Mouse (Mus musculus): ENCODE data around the gene Endov. TPM values are rescaled to one million over a fixed set of nuclear protein-coding genes. Genes with fewer than 3 reads are reported as not detected.

Endov gene
- polyA plus RNA-seq, 1 experiment = 1.2 TPM

DNA sequence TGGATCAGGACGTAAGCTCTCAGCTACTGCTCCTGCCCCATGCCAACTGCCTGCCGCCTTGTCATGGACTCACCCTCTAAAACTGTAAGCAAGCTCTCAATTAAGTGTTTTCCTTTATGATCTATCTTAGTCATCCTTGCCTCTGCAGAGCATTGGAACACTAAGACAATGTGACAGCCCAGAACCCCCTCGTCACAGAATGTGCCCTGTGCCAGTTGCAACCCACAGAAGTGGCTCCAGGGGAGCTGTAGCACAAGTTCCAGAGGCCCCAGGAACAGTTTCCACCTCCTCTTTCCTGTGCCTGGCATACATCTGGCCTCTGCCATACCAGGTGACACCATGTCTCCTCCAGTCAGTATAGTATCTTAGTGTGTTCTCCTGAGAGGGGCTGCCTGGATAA, 32.2 kb downstream of the Endov start:
- no peaks in the 10 kb centered on the region for H3K9me3 ChIP-seq (ENCODE audit: control insufficient read depth, low read length)
- peaks cover 2% of the 10 kb centered on the region; the same call in 1 of the 2 replicates for H3K27me3 ChIP-seq (ENCODE audit: control insufficient read depth)
- TF ChIP-seq GATA1 (IDR thresholded peaks at IDR 0.05; ENCODE audit: low read length) (no peak), TAL1 (IDR thresholded peaks at IDR 0.05; ENCODE audit: low read length) (no peak)
- no peak overlapping the region for H3K4me3 ChIP-seq (replicated peaks)
- peaks cover 14% of the 10 kb centered on the region for H3K4me1 ChIP-seq (ENCODE audit: control insufficient read depth)
- H3K36me3 ChIP-seq (ENCODE audit: control insufficient read depth) = no peaks in the 10 kb centered on the region

DNA sequence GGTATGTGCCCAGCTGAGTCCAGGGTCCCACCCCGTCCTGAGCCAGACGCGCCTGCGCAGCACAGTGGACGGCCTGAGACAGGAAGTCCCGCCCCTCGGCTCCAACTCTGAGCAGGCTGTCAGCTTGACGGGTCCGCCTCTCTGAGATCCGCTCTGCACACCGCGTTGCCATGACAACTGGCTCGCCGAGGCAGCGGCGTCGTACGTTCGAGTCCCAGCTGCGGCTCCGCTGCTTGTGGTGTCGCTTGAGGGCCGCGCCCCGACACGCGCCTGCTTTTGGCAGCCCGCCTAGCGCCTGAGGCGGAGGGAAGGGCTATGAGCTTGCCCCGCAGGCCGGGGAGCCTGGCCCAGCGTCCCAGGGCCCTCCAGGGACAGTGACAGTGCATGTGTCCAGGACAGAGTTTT, 33.4 kb downstream of the Endov start:
- H3K27me3 ChIP-seq (ENCODE audit: control insufficient read depth) = peaks cover 2% of the 10 kb centered on the region; the same call in 1 of the 2 replicates
- peak overlapping the region; percentile 56 for H3K4me3 ChIP-seq (replicated peaks)

DNA sequence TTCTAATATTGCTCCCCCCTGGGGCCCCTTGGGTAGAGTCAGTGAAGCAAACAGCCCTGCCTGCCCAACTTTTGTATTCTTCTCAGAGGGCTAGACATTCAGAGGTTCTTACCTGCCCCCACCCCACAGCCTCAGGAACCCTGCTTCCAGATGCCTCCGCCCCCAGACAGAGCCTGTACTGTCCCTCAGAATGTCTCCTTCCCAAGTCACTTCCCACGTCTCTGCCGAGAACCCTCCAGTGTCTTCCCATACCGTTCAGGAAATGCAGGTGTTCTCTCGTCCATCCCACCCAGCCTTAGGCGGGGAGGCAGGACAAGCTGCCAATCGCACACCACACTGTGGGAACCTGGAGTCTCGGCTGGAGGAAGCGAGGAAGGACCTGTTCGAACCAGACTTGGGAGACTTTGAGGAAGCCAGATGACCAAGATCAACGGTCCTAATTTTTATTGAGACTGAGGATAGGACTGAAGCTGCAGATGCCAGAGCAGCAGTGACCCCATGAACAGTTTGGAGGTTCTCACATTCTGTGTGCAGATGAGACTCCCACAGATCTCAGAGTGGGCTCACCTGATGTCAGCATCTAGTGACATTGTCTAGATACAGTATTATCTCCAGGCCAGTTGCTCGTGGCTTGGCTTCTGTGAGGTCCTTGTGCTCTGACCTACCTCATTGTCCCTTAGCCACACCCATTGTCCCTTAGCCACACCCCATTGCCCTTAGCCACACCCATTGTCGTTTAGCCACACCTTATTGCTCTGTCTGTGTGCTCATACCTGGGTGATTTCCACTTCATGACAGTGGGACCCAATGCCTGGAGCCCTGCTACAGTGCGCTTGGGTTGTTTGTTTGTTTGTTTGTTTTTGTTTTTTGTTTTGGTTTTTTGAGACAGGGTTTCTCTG, 35.2 kb downstream of the Endov start:
- Histone ChIP-seq H3K9me3 (ENCODE audit: control insufficient read depth, low read length) (no peaks in the 10 kb centered on the region), H3K36me3 (ENCODE audit: control insufficient read depth) (no peaks in the 10 kb centered on the region), H3K27me3 (ENCODE audit: control insufficient read depth) (peaks cover 2% of the 10 kb centered on the region; the same call in 1 of the 2 replicates), H3K4me3 (replicated peaks) (no peak overlapping the region), H3K4me1 (ENCODE audit: control insufficient read depth) (peaks cover 14% of the 10 kb centered on the region)
- no peak for TF ChIP-seq TAL1 (IDR thresholded peaks at IDR 0.05; ENCODE audit: low read length)
- TF ChIP-seq GATA1 (IDR thresholded peaks at IDR 0.05; ENCODE audit: low read length) = no peak

More for the DNA sequence above, 33.4 kb downstream of the Endov start:
- Histone ChIP-seq H3K4me1 (ENCODE audit: control insufficient read depth) (peaks cover 14% of the 10 kb centered on the region), H3K9me3 (ENCODE audit: control insufficient read depth, low read length) (no peaks in the 10 kb centered on the region), H3K36me3 (ENCODE audit: control insufficient read depth) (no peaks in the 10 kb centered on the region)
- no peak for TF ChIP-seq TAL1 (IDR thresholded peaks at IDR 0.05; ENCODE audit: low read length)
- no peak for TF ChIP-seq GATA1 (IDR thresholded peaks at IDR 0.05; ENCODE audit: low read length)

DNA sequence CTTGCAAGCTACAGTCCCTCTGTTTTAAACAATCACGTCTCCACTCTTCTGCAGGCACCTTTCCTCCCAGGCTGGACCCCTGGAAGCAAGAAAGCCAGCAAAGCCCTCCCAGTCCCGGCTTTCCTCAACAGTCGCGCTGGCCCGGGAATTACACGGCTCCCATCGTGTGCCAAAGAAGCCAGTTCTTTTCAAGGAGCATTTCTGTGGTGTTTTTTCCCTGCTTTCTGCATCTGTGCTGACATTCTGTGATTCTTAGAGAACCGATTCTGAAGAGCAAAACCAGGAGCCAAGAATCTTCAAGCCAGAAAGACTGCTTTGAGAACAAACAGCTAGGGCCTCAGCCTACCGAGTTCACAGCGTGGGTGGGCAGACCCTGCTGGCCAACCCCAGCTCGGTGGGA, 37.8 kb downstream of the Endov start:
- Histone ChIP-seq H3K27me3 (ENCODE audit: control insufficient read depth) (no peaks in the 10 kb centered on the region; the same call in 1 of the 2 replicates), H3K4me3 (replicated peaks) (no peak overlapping the region), H3K4me1 (ENCODE audit: control insufficient read depth) (peaks cover 14% of the 10 kb centered on the region), H3K9me3 (ENCODE audit: control insufficient read depth, low read length) (no peaks in the 10 kb centered on the region), H3K36me3 (ENCODE audit: control insufficient read depth) (no peaks in the 10 kb centered on the region)
- TF ChIP-seq TAL1 (IDR thresholded peaks at IDR 0.05; ENCODE audit: low read length) (no peak), GATA1 (IDR thresholded peaks at IDR 0.05; ENCODE audit: low read length) (no peak)

DNA sequence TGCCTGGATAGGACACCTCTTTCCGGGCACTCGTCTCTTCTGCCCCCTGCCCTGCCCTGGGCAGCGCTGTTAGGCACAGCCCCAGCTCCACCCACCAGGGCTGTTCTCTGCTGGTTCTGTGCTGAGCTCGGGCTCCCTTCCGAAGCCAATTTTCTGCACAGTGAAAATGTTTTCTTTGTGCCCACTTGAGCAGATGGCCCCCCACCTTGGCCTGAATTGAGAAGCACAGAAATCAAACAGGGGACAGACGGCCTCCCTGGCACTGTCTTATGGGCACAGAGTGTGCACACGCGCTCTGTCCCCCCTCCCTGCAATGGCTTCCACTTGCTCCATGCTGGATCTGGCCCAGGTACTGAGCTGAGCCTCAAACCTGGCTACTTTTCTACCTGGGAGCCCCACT, 41.3 kb downstream of the Endov start:
- no peak overlapping the region for H3K4me3 ChIP-seq (replicated peaks)
- no peaks in the 10 kb centered on the region for H3K9me3 ChIP-seq (ENCODE audit: control insufficient read depth, low read length)
- H3K27me3 ChIP-seq (ENCODE audit: control insufficient read depth) = peaks cover 4% of the 10 kb centered on the region
- H3K36me3 ChIP-seq (ENCODE audit: control insufficient read depth) = no peaks in the 10 kb centered on the region
- no peak for TF ChIP-seq GATA1 (IDR thresholded peaks at IDR 0.05; ENCODE audit: low read length)
- no peak for TF ChIP-seq TAL1 (IDR thresholded peaks at IDR 0.05; ENCODE audit: low read length)
- H3K4me1 ChIP-seq (ENCODE audit: control insufficient read depth) = no peaks in the 10 kb centered on the region

DNA sequence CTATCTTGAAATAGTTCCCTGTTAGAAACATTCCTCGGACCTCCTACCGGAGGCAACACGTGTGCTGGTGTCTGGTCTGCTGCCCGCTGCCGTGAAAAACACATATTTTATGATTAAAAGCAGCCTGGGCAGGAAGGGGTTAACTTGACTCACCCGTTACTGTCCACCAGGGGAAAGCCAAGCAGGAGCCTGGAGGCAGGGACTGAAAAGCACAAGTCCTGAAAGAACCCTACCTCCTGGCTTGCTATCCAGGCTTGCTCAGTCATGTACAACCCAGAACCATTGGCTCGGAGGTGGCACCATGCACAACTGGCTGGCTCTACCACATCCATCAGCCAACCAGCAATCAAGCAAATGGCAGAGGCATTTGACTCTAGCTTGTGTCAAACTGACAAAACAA, 42.6 kb downstream of the Endov start:
- TF ChIP-seq TAL1 (IDR thresholded peaks at IDR 0.05; ENCODE audit: low read length) (no peak), GATA1 (IDR thresholded peaks at IDR 0.05; ENCODE audit: low read length) (no peak)
- H3K9me3 ChIP-seq (ENCODE audit: control insufficient read depth, low read length) = no peaks in the 10 kb centered on the region
- no peak overlapping the region for H3K4me3 ChIP-seq (replicated peaks)
- H3K36me3 ChIP-seq (ENCODE audit: control insufficient read depth) = no peaks in the 10 kb centered on the region
- H3K4me1 ChIP-seq (ENCODE audit: control insufficient read depth) = no peaks in the 10 kb centered on the region
- peaks cover 4% of the 10 kb centered on the region for H3K27me3 ChIP-seq (ENCODE audit: control insufficient read depth)

DNA sequence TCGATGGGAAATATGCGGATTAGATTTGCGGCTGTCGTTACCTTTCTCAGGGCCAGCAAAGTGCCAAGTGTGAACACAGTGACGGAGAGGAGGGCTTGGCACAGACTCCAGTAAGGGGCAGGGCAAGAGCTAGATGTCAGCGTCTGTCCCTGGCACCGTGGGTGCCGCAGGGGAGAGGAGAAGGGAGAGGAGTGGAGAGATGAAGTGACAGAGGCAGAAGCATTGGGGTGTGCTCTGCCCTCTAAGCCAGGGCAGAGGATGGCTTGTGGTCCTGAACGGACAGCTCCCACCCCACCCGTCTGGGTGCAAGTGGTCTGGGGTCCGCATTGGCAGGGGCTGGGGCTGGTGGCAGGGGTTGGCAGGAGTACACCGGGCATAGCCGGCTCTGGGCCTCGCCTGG, 48.8 kb downstream of the Endov start:
- H3K36me3 ChIP-seq (ENCODE audit: control insufficient read depth) = no peaks in the 10 kb centered on the region
- H3K27me3 ChIP-seq (ENCODE audit: control insufficient read depth) = peaks cover 41% of the 10 kb centered on the region
- H3K4me1 ChIP-seq (ENCODE audit: control insufficient read depth) = no peaks in the 10 kb centered on the region
- no peaks in the 10 kb centered on the region for H3K9me3 ChIP-seq (ENCODE audit: control insufficient read depth, low read length)
- H3K4me3 ChIP-seq (replicated peaks) = no peak overlapping the region
- TF ChIP-seq TAL1 (IDR thresholded peaks at IDR 0.05; ENCODE audit: low read length) (no peak), GATA1 (IDR thresholded peaks at IDR 0.05; ENCODE audit: low read length) (no peak)

DNA sequence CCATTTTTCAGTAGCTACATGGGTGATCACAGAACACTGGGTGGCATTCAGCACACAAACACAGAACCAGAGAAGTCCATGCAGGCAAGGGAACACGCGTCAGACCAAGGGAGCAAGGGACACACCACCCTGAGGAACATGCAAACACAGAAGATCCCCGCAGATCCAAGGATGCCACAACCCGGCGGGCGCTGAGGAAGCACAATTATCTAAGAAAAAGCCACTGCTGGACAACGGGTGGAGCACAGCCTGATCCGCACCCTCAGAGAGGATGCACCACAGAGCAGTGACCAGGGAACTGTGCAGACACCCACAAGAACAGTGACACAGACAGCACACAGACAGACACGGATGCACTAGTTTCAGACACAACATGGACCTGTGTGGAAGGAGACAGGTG, 49.4 kb downstream of the Endov start:
- Histone ChIP-seq H3K4me1 (ENCODE audit: control insufficient read depth) (no peaks in the 10 kb centered on the region), H3K9me3 (ENCODE audit: control insufficient read depth, low read length) (no peaks in the 10 kb centered on the region), H3K36me3 (ENCODE audit: control insufficient read depth) (no peaks in the 10 kb centered on the region), H3K4me3 (replicated peaks) (no peak overlapping the region), H3K27me3 (ENCODE audit: control insufficient read depth) (peaks cover 47% of the 10 kb centered on the region)
- no peak for TF ChIP-seq TAL1 (IDR thresholded peaks at IDR 0.05; ENCODE audit: low read length)
- no peak for TF ChIP-seq GATA1 (IDR thresholded peaks at IDR 0.05; ENCODE audit: low read length)

DNA sequence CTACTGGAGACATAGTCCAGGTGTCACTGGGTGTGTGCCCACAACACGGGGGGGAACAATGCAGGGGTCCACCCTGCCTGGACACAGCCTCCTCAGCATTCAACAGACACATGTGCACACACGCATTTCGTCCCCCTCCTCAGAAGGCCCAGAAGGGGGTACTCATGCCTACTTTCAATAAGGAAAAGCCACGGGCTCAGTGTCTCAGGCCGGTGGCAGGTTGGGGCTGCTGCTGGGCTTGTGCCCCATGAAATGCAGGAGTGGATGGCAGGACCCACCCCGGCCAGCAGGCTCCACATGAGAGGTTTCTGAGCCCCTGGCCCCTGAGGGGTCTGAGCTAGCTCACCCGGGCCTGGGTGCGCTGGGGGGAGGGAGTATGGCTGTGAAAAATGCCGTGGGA, 49.9 kb downstream of the Endov start:
- H3K27me3 ChIP-seq (ENCODE audit: control insufficient read depth) = peaks cover 52% of the 10 kb centered on the region
- no peaks in the 10 kb centered on the region for H3K4me1 ChIP-seq (ENCODE audit: control insufficient read depth)
- no peak for TF ChIP-seq GATA1 (IDR thresholded peaks at IDR 0.05; ENCODE audit: low read length)
- no peak for TF ChIP-seq TAL1 (IDR thresholded peaks at IDR 0.05; ENCODE audit: low read length)
- no peaks in the 10 kb centered on the region for H3K36me3 ChIP-seq (ENCODE audit: control insufficient read depth)
- H3K4me3 ChIP-seq (replicated peaks) = no peak overlapping the region
- no peaks in the 10 kb centered on the region for H3K9me3 ChIP-seq (ENCODE audit: control insufficient read depth, low read length)
